Mouse (Mus musculus) testis, adult 2 months (tissue): ENCODE measurements around the gene Degs1.

Source experiments
- CTCF ChIP-seq: fragments of 200-500 bp; IDR thresholded peaks from 2 replicates; pipeline ENCODE4 v1.5.1; 2012; ENCODE audit warnings: low read depth, mild to moderate bottlenecking, inconsistent platforms, low read length, moderate library complexity; ENCODE audit not compliant: control insufficient read depth, insufficient read depth, insufficient replicate concordance
- POLR2A ChIP-seq: fragments of 200-500 bp; IDR thresholded peaks from 2 replicates; pipeline ENCODE4 v1.6.1; 2012; ENCODE audit warnings: low read depth, mild to moderate bottlenecking, inconsistent platforms, low read length, moderate library complexity; ENCODE audit not compliant: control insufficient read depth

DNA sequence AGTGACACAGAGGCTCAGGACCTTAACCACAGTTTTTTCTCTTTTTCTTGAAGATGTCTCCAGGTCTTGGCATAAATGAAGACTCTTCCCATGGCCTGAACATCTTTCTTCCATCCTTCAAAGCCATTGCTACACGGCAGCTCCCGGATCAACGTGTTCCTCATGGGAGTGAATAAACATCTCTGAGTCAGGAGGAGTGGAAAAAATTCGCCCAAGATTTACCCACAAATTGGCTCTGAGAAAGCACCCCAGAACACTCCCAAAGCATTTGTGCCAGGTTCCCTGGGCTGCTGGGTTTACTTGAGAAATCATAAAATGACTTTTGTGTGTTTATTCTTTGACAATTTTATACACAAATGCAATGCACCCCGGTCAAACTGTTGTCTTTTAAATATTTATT, 20.3 kb upstream of the Degs1 start:
- TF ChIP-seq POLR2A (no peak), CTCF (no peak)
